Mouse (Mus musculus) kidney, adult 8-10 months (tissue): ENCODE data around the gene Zfp652.

Experiments
- DNase-seq, 2 experiments: peaks; one replicate each; pipeline ENCODE4 v3.0.0; 2022

Zfp652 gene

DNA sequence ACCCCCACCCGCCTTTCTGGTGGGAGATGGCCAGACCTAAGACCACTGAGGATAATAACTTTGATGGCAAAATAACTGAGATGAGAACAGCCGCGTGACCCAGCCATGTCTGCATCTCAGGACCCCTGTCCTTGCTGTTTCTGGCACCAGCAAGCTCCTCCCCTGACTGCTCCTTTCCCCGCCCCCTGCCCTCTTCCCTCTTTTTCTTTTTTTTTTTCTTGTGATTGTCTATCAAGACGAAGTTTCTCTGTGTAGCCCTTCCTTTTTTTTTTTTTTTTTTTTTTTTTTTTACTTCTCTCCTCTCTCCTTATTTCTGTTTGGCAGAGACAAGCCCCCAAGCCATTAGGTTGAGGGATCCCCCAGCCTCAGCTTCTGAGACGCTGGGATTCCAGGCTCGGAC, 98.4 kb downstream of the Zfp652 start:
- DNase-seq = no peak

DNA sequence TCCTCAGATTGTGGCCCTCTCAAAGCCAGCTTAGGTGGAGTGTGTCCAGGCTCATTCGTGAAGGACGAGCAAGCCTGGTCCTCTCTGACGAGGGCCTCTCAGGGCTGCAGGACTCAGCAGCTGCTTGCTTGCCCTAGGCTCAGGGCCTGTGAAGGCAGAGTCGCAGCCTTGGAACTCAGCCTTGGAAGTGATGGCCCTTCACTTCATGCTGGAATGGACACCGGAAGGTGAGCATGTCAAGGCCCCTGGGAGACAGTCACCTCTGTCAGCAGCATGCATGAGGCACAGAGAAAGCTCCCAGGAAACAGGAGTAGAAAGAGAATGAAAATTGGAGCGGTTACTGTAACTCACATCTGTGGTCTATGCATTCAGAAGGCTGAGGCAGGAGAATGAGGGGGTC, 99.3 kb downstream of the Zfp652 start:
- no peak for DNase-seq

DNA sequence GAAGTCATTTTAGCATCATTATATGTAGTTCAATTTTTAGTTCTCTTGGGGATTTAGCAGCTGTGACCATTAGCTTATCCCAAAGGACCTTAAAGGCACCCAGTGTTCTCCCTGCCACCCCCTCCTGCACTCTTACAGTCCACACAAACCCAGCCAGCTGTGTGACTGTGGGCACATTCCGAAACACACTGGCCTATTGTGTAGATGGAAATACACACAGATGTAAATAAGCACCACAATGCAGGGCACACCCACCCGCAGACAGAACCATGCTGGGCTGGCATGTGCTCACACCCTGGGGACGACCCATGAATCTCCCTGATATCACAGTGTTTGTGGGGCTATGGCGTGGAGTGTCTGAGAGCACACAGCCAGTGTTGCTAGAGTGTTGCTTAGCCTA, 99.8 kb downstream of the Zfp652 start:
- DNase-seq = no peak

DNA sequence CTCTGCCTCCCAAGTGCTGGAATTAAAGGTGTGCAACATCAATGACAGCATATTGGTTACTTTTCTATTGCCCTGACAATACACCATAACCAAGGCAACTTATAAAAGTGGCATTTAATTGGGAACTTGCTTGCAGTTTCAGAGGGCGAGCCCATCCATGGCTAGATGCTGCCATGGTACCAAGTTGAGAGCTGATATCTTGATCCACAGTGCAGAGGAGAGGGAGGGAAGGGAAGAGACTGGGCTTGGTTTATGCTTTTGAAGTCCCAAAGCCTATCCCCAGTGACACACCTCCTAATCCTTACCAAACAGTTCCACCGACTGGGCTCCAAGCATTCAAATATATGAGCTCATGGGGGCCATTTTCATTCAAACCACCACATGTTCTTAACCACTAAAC, 101.6 kb downstream of the Zfp652 start:
- no peak for DNase-seq

DNA sequence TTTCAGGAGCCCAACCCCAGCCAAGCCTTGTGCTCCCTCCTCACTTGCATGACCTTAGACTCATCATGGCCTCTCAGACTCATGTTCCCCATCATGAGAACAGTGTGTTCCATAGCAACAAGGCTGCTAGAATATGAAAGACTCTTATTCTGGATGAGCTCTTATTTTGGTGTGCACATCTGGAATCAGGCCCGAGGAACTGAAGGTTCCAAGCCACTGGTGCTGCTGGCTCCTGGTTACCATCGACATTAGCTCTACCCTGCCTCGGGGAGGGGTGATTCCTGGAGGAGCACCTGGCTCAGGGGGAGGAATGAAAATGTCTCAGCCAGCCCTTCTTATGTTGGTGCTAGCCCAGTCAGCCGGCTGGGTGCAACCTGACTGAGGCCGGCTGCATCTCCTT, 102.4 kb downstream of the Zfp652 start:
- no peak for DNase-seq

DNA sequence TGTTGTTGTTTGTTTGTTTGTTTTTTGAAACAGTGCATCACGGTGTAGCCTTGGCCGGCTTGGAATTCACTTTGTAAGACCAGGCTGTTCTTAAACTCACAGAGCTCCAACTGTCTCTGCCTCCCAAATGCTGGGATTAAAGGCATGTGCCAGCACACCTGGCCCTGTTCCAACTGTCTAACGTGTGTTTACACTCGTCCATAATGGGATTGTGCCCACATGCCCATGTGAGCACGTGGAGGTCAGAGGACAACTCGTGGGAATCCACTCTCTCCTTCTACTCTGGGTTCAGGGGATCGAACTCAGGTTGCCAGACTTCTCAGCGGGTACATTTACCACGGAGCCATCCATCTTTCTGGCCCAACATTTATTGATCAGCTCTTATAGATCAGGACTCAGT, 102.9 kb downstream of the Zfp652 start:
- DNase-seq = no peak

DNA sequence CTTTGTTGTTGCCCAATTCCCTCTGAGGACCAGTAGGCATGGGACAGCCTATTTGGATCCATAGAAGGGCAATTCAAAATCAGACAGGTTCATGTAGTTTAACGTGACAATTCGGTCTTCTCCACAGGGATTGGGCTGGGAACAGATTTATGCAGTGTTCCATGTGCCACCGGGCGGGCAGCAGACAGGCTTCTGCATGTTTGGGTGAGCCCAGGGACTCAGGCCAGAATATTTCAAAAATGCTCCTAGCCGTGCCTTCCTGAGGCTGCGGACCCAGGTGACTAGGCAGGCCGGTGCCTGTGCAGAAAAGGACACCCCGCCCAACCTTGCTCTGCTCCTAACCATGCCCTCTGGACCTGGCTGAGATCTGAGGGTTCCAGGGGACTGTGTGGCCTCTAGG, 106.7 kb downstream of the Zfp652 start:
- DNase-seq = peak in 1 of 2 experiments; percentile 41

DNA sequence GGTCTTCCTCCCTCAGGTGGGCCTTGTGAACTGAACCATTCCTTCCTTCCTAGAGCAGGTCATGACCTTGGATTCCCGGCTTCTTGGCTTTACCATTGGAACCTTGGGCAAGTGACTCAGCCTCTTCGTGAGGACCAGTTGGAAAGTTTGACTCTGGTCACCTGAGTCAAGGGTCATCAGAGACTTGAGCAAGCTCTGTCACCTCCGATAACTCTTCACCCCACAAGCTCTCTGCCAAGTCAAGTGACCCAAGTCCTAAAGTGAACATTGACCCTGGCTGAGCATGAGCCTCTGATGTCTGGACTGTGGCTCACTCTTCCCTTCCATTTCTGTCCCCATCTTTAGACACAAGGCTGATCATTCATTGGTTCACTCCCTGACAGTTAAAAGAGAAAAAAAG, 109.0 kb downstream of the Zfp652 start:
- DNase-seq = no peak

DNA sequence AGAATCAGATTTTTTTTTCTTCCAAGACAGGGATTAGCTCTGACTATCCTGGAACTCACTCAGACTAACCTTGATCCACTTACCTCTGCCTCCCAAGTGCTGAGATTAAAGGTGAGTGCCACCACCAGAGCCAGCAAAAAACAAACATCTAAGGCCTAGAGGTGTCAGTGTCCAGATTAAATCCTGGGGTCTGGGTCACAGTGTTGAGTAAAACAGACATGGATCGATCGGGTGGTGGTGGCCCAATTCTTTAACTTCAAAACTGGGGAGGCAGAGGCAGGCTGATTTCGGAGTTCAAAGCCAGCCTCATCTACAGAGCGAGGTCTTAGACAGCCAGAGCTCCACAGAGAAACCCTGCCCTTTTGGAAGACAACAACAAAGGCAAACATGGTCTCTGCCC, 110.0 kb downstream of the Zfp652 start:
- DNase-seq = no peak

DNA sequence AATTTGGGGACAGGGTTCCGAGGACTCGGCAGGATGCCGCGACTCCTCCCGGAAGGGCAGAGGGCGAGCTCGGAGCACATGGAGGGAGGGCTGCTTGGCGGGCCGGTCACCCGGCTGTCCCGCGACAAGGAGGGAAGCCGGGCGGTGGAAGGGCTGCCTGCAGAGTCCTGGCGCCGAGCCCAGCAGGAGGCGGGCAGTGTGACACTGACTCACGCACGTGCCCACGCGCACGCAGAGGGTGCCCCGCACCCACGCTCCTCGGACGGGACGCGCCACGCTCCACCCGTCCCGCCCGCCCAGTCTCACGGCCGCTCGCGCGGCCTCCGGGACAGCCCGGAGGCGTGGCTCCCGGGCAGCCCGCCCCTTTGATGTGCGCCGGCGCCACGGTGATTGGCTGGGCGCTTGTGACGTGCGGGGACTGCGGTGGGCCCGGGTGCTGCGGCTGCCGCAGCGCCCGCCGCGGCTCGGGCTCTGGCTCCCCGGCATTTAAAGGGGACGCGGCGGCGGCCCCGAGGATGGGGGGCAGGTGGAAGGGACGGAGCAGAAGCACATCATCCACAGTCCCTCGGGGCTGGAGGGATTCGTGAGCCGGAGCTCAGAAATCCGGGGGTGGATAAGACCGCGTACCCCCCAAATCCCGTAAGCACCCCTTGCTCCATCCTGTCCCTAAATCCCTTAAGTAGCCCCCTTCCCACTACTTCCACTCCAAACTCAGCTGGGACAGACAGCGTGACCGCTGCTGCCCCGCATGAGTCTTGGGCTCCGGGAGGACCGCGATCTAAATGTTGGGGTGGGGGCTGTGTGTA, 111.8 kb downstream of the Zfp652 start, which contains the start of gene Phospho1:
Gene Phospho1 (plus strand): TSS at position 429 of the 806 bp plus-strand sequence.
- peak; percentile 84 to 86 for DNase-seq

DNA sequence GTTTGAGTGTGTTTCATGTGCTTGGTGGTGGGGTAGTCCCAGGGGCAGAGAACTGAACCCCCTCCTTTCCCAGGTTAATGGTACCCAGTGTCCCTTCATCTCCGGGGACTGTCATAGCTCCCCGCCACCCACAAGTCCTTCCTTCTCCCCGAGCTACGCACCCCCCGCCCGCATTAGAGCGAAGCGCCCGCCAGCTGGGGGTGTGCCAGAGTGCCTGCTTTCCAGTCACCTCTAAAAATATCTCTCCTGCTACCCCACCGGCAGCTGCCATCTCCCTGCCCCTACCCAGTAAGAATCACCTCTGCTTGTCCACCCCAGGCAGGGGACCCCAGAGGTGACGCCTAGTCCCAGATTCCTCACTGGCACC, 112.4 kb downstream of the Zfp652 start:
- peak in 1 of 2 experiments; percentile 35 for DNase-seq

DNA sequence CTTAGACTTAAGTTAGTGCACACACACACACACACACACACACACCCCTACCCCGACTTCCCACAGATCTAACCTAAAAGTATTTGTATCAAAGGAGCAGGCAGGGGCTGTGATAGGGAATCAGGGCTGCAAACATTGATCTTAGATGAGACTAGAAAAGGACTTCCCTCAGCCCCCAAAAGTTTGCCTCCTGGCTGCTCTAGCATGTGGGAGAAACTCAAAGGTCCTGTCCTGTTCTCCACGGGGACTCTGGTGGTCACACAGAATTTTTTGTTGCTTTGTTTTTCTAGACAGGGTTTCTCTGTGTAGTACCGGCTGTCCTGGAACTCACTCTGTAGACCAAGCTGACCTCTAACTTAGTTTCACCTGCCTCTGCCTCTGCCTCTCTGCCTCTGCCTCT, 113.2 kb downstream of the Zfp652 start:
- no peak for DNase-seq

DNA sequence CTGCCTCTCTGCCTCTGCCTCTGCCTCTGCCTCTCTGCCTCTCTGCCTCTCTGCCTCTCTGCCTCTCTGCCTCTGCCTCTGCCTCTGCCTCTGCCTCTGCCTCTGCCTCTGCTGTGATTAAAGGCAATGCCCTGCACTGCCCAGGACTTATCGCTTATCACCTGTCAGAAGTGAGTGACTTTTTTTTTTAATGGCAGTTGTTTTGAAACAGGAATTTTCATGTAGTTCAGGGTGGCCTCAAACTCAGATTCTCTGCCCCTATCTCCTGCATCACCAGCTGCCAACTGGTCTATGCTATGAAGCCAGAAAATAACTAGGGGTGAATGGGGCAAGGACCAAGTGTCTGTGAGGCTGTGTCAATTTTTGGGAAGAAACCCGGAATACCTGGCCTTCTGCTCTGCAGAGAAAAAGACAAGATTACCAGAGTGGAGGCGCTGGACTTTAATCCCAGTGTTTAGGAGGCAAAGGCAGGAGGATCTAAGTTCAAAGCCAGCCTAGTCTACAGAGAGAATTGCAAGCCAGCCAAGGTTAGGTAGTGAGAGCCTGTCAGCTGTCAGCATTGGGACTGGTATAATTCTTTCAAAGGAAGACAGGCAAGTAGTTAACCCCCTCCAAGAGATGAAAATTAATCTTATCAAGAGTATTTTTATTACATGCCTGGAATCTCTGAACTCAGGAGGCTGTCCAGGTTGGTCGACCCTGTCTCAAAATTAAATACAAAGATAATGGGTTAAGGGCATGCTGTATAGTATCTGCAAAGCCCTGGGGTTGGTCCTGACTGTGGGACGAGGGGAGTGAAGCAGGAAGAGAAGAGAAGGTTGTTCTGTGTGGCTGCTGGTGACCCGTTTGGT, 114.1 kb downstream of the Zfp652 start:
- no peak for DNase-seq

DNA sequence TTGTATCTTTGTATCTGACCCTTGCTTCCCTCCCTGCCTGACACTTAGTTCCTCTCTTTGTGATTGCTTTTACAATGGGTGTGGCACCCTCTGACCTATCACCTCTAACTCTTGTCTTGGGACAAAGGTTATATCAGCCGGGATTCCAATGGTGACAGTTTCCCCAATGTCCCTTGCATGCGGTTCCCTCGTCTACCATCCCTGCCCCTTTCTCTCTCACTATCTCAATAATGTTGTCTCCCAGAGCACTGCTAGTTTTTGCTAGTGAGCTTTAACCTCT, 114.6 kb downstream of the Zfp652 start:
- peak in 1 of 2 experiments; percentile 13 for DNase-seq

DNA sequence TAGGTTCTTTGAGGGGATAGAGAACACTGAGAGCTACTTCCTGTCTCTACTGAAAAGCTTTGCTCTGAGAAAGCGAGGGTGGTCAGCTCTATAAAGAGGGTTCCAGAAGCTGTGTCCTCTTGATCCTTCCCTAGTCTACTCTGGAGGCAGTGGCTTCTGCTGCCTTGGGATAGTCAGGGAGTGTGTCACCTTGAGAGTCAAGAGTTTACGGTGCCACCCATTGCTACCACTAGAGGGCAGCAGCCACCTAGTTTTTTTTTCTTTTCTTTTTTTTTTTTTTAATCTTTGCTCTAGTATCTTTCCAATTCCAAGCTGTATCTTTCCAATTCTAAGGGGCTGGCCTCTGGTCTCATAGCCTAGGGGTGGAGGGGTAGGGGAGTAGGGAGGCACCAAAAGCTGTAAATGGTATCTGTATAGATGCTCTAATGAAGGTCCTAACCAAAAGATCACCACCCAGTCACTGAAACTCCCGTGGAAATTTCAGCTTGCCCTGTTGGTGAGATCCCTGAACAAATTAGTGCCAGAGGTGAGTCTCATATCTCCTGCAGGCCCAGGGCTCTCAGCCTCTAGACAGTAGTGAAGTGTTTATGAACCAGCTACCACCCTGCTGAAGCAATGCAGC, 115.1 kb downstream of the Zfp652 start:
- DNase-seq = peak; percentile 63 to 82

DNA sequence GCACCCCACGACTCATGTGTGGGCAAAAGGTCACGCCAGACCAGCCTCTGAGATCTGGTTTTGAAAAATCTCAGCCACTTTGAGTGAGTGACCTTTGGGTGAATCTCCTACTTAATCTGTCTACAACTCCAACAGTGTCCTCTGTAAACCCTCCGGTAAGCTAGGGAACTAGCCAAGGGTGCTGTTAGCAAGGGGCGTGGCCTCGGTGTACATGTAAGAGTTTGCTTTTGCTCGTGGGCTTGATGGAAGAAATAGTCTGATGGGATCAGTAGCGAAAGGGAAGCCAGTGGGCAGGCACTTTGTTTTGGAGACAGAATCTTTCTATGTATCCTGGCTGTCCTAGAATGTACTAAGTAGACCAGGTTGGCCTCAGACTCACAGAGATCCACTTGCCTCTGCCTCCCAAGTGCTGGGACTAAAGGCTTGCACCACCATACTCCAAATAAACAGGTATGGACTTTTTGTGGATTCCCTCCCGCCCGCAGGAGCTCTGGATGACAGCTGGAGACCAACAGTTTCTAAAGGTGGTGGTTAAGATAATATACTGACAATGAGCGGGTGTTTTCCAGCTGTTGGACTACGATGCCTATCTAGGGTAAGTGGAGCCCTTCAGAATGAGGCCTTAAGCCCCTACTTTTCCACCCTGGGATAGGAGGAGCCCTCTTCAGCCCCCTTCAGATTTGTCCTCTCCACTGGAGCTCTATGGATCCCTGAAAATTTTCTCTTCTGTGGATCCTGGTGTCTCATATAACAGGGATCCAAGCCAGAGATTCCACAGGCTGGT, 115.9 kb downstream of the Zfp652 start:
- DNase-seq = no peak

DNA sequence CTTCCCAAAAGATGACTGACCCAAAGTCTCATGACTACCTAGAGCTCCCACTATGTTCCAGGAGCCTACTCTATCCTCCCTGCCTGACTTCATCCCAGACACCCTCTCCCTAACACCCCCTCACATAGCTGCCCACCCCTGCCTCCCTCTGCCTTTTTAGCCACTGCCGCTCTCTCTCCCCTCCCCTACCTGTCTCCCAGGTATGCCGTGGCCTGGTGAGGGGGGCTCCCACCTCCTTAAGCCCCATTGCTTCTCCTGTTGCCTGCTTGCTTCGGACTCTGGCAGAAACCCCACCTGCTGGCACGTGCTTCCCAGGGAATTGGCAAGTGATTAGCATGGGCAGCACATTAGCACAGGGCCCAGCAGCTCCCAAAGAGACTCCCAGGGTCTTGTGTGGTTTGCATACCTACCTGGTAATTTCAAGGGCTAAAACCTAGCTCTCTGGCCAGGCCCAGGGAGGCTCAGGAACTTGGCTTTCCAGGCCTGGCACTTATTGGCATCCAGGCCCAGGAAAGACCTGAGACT, 117.1 kb downstream of the Zfp652 start:
- no peak for DNase-seq

DNA sequence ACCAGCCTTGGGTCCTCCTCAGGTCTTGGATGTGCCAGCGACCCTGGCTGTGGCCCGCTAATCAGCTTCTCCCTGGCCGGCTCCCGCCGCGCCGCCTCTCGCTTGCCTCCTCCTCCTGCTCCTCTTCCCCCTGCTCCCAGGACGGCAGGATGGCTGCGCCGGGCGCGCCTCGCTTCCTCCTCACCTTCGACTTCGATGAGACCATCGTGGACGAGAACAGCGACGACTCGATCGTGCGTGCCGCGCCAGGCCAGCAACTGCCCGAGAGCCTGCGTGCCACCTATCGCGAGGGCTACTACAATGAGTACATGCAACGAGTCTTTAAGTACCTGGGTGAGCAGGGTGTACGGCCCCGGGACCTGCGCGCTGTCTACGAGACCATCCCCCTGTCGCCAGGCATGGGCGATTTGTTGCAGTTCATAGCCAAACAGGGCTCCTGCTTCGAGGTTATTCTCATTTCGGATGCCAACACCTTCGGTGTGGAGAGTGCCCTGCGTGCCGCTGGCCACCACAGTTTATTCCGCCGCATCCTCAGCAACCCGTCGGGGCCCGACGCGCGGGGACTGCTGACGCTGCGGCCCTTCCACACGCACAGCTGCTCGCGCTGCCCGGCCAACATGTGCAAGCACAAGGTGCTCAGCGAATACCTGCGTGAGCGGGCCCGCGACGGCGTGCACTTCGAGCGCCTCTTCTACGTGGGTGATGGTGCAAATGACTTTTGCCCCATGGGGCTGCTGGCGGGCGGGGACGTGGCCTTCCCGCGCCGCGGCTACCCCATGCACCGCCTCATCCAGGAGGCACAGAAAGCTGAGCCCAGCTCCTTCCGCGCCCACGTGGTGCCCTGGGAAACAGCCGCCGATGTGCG, 118.2 kb downstream of the Zfp652 start:
- no peak for DNase-seq

DNA sequence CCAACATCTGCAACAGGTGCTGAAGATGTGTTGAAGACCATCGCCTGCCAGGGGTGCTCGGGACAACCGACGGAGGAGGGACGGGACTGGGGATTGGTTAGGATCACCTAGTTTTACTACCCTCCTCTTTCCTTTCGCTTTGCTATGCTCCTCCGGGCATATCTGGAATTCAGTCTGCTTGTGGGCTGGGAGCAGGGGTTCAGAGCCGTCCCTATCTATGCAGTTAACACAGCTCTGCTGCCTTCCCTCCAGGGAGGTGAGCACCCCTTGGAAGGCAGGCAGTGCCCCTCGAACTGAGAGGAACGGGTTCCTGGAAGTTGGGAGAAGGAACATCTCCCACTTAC, 118.8 kb downstream of the Zfp652 start:
- DNase-seq = no peak

DNA sequence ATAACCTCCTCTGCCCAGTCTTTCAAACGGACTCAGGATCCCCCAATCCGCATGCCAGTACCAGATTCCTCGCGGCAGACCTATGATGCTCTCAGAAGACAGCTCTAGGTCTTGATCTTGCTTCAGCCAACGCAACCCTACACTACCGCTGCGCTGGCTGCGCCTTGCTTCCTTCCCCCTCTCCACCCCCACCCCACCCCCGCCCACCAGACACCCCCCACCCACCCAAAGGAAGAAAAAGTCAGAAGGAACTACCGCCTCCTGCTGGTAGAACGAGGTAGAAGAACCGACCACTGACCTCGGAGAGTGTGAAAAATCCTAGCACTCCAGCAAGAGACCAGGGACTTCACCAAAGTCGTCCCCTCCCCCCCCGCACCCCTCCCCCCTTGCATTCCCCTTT, 119.2 kb downstream of the Zfp652 start:
- no peak for DNase-seq

DNA sequence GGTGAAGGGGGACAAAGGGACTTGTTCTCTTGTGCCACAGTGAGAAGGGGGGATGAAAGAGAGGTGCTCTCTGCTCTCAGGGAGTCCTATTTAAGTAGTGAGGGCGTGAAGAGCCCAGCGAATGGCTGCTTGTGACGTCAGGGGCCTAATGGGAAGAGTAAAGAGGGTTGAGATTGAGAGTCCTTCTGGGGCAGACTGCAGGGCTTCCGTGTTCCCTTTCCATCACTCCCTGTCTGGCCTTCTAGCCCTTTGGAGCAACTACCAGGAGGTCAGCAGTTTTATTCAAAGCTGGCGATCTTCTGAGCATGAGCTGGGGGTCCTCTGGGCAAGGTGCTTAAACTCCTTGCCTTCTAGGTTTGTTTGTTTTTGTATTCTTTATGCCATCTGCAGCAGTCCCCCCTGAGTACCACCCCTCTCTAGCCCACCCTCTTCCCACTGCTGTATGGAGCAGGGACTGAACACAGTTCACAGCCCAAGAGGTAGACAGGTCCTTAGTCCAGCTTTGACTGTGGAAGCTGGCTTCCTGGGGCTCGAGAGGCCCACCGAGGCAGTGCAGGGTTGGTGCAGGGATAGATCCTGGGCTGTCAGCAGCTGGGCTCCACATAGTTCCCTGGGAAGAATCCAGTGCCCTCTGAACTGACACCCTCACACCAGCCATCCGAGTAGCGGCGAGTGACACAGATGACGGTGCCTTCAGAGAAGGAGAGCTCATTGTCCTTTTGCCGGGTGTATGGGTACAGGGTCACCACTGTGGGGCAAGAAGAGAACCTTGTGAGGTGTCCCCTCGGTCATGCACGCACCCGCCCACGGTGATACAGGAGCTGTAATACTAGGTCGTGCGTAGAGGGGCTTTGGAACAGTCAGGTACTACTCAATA, 119.9 kb downstream of the Zfp652 start:
- no peak for DNase-seq
